Mouse (Mus musculus): ENCODE measurements around the gene Nckap5.

Nckap5 gene

GRCm38 (mm10) chr1:126366736-126367135 lies 463.9 kb downstream of the Nckap5 start:
- no peak for DNase-seq (ENCODE audit: low read depth, low spot score)

- DNase-seq (ENCODE audit: low read depth, low spot score), result no peak
Measured at GRCm38 (mm10) chr1:126364556-126364955, 466.0 kb downstream of the Nckap5 start.

GRCm38 (mm10) chr1:126360531-126361220 lies 469.9 kb downstream of the Nckap5 start:
- DNase-seq (ENCODE audit: low read depth, low spot score), result no peak

- DNase-seq (ENCODE audit: low read depth, low spot score), result no peak
Measured at GRCm38 (mm10) chr1:126360111-126360510, 470.5 kb downstream of the Nckap5 start.

GRCm38 (mm10) chr1:126341806-126342205 lies 488.8 kb downstream of the Nckap5 start:
- no peak for DNase-seq (ENCODE audit: low read depth, low spot score)

GRCm38 (mm10) chr1:126339250-126339649 lies 491.3 kb downstream of the Nckap5 start:
- DNase-seq (ENCODE audit: low read depth, low spot score), result no peak

- DNase-seq (ENCODE audit: low read depth, low spot score), result no peak
Measured at GRCm38 (mm10) chr1:126334202-126334601, 496.4 kb downstream of the Nckap5 start.

GRCm38 (mm10) chr1:126332026-126332425 lies 498.6 kb downstream of the Nckap5 start:
- DNase-seq (ENCODE audit: low read depth, low spot score), result no peak

GRCm38 (mm10) chr1:126320696-126321095 lies 509.9 kb downstream of the Nckap5 start:
- no peak for DNase-seq (ENCODE audit: low read depth, low spot score)

GRCm38 (mm10) chr1:126317874-126318607 lies 512.6 kb downstream of the Nckap5 start:
- no peak for DNase-seq (ENCODE audit: low read depth, low spot score)

GRCm38 (mm10) chr1:126317345-126317744 lies 513.3 kb downstream of the Nckap5 start:
- no peak for DNase-seq (ENCODE audit: low read depth, low spot score)

GRCm38 (mm10) chr1:126316866-126317265 lies 513.7 kb downstream of the Nckap5 start:
- DNase-seq (ENCODE audit: low read depth, low spot score), result peak; percentile 23

GRCm38 (mm10) chr1:126301129-126301528 lies 529.5 kb downstream of the Nckap5 start:
- DNase-seq (ENCODE audit: low read depth, low spot score), result no peak

GRCm38 (mm10) chr1:126264931-126265330 lies 565.7 kb downstream of the Nckap5 start:
- DNase-seq (ENCODE audit: low read depth, low spot score), result no peak

GRCm38 (mm10) chr1:126254364-126254763 lies 576.2 kb downstream of the Nckap5 start:
- DNase-seq (ENCODE audit: low read depth, low spot score), result no peak

- DNase-seq (ENCODE audit: low read depth, low spot score), result no peak
Measured at GRCm38 (mm10) chr1:126253934-126254333, 576.7 kb downstream of the Nckap5 start.

GRCm38 (mm10) chr1:126233196-126233595 lies 597.4 kb downstream of the Nckap5 start:
- DNase-seq (ENCODE audit: low read depth, low spot score), result no peak

- DNase-seq (ENCODE audit: low read depth, low spot score), result no peak
Measured at GRCm38 (mm10) chr1:126231199-126231598, 599.4 kb downstream of the Nckap5 start.

- peak; percentile 18 for DNase-seq (ENCODE audit: low read depth, low spot score)
Measured at GRCm38 (mm10) chr1:126210212-126210611, 620.4 kb downstream of the Nckap5 start.

GRCm38 (mm10) chr1:126209743-126210142 lies 620.9 kb downstream of the Nckap5 start:
- no peak for DNase-seq (ENCODE audit: low read depth, low spot score)

- DNase-seq (ENCODE audit: low read depth, low spot score), result no peak
Measured at GRCm38 (mm10) chr1:126209131-126209530, 621.5 kb downstream of the Nckap5 start.

GRCm38 (mm10) chr1:126196937-126197336 lies 633.7 kb downstream of the Nckap5 start:
- no peak for DNase-seq (ENCODE audit: low read depth, low spot score)

- no peak for DNase-seq (ENCODE audit: low read depth, low spot score)
Measured at GRCm38 (mm10) chr1:126190353-126190752, 640.2 kb downstream of the Nckap5 start.

Measured in ZHBTc4 (cell line).